11 mouse cellular contexts compared by ENCODE assay signal in the genomic region with DNA sequence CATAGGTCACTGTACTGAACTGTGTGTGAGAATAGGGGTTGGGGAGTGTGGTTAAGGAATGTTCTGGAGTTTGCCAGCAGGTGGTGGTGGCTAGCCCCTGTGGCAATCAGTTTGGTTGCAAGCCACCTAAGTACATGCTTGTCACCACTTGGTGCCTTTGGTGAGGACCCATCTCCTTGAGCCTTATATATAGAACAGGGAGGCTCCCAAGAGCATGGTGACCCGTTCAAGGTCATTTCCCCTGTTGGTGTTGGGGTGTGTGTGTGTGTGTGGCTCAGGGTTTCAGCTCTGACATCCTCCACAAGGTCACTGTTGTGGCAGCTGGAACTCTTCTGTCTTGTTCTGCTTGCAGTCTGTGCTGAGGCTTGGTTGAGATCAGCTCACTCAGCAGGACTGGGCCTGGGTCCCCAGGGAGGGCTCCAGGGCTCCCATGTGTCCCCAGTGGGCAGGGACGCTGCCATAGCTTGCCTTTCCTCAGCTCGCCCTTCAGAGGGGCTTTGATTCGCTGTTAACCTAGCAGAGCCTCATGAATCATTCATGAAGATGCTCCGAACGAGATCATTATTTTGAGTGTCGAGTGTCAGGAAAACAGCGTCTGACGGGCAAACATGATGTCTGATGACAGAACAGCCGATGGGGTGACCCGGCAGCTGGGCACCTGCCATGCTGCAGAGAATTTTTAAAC.
DNase-seq lines count a peak whose midpoint lies in the region; ATAC-seq and TF ChIP-seq lines count a peak whose summit lies in the region.
"Had no signal": no experiment of that assay in that cellular context is flagged by ENCODE, and none has a peak within 500 bp of the region (broad histone marks: within the 10 kb centered on the region; RNA-seq: fewer than 3 reads in every experiment).

No protein-coding gene starts in this region.

- H3K79me2 ChIP-seq in heart, adult 2 months (replicated peaks; ENCODE audit: control insufficient read depth, insufficient read depth, low read length): no peaks in the 10 kb centered on the region

- ATAC-seq in forebrain, postnatal 0 days: peak; percentile 29; the same call in 1 of the 2 replicates
- ATAC-seq in hindbrain, embryonic 15.5 days (ENCODE audit: low FRiP score, low read depth): 0 out of 2 replicates have a peak, but pooled peaks have one; percentile 32
- ATAC-seq in neural tube, embryonic 13.5 days (ENCODE audit: low read depth): 0 out of 2 replicates have a peak, but pooled peaks have one; percentile 45
- ATAC-seq: intestine, embryonic 16.5 days; lung, postnatal 0 days had no signal

- H3K4me2 ChIP-seq in forebrain, postnatal 0 days (ENCODE audit: low read depth): no peak overlapping the region
- H3K4me2 ChIP-seq in hindbrain, embryonic 15.5 days: no peak overlapping the region
- H3K4me2 ChIP-seq in neural tube, embryonic 13.5 days: 0 out of 2 replicates have a peak overlapping the region, but pooled peaks have one; percentile 9

- H3K27me3 ChIP-seq in heart, adult 2 months (ENCODE audit: control insufficient read depth, insufficient read depth, low read length): no peaks in the 10 kb centered on the region
- H3K27me3 ChIP-seq in forebrain, postnatal 0 days (ENCODE audit: insufficient read depth, low read length): no peaks in the 10 kb centered on the region; the same call in none of the 2 replicates
- no peaks in the 10 kb centered on the region for H3K27me3 ChIP-seq in hindbrain, embryonic 15.5 days
- H3K27me3 ChIP-seq in neural tube, embryonic 13.5 days: no peaks in the 10 kb centered on the region

- peaks cover 1% of the 10 kb centered on the region; the same call in 1 of the 2 replicates for H3K4me1 ChIP-seq in heart, adult 2 months (ENCODE audit: control insufficient read depth, insufficient read depth, low read length)
- no peaks in the 10 kb centered on the region for H3K4me1 ChIP-seq in forebrain, postnatal 0 days (ENCODE audit: insufficient read depth)
- peaks cover 20% of the 10 kb centered on the region for H3K4me1 ChIP-seq in hindbrain, embryonic 15.5 days (replicated peaks)
- peaks cover 25% of the 10 kb centered on the region for H3K4me1 ChIP-seq in neural tube, embryonic 13.5 days (replicated peaks)

- peak in 1 of 2 experiments; percentile 8 for DNase-seq in heart, adult 2 months
- DNase-seq in heart, adult 8-10 months (ENCODE audit: low spot score): no peak
- no peak for DNase-seq in forebrain, postnatal 0 days
- DNase-seq in spleen, adult 18-20 months: no peak
- DNase-seq in right cerebral cortex, postnatal 14 days: no peak
- DNase-seq: gastrocnemius, postnatal 25 days; kidney, postnatal 14 days had no signal

- no peak for TF ChIP-seq EP300 in heart, adult 2 months (IDR thresholded peaks at IDR 0.05; ENCODE audit: insufficient read depth, low read depth, low read length)

- no peak overlapping the region for H3K9ac ChIP-seq in heart, adult 2 months (ENCODE audit: low read depth, low read length)
- H3K9ac ChIP-seq in forebrain, postnatal 0 days: no peak overlapping the region
- H3K9ac ChIP-seq in hindbrain, embryonic 15.5 days: no peak overlapping the region
- H3K9ac ChIP-seq in neural tube, embryonic 13.5 days: 0 out of 2 replicates have a peak overlapping the region, but pooled peaks have one; percentile 22

- TF ChIP-seq CTCF in heart, adult 2 months (IDR thresholded peaks at IDR 0.05): no peak
- TF ChIP-seq CTCF in forebrain, postnatal 0 days (IDR thresholded peaks at IDR 0.05; ENCODE audit: low read depth): peak; percentile 13; the same call in 1 of the 2 replicates

- WGBS in heart, adult 2 months: 44% methylated on average over 11 of the region's 11 CpGs
- WGBS in forebrain, postnatal 0 days: 14% methylated on average over 11 of the region's 11 CpGs
- 9% methylated on average over 11 of the region's 11 CpGs for WGBS in hindbrain, embryonic 15.5 days
- 19% methylated on average over 11 of the region's 11 CpGs for WGBS in neural tube, embryonic 13.5 days

- no peaks in the 10 kb centered on the region for H3K36me3 ChIP-seq in heart, adult 2 months (ENCODE audit: control insufficient read depth, insufficient read depth, low read length)
- H3K36me3 ChIP-seq in forebrain, postnatal 0 days (ENCODE audit: insufficient read depth): no peaks in the 10 kb centered on the region
- no peaks in the 10 kb centered on the region for H3K36me3 ChIP-seq in hindbrain, embryonic 15.5 days
- H3K36me3 ChIP-seq in neural tube, embryonic 13.5 days: no peaks in the 10 kb centered on the region

- no peaks in the 10 kb centered on the region for H3K9me3 ChIP-seq in forebrain, postnatal 0 days (ENCODE audit: low read length)
- H3K9me3 ChIP-seq in hindbrain, embryonic 15.5 days: no peaks in the 10 kb centered on the region
- no peaks in the 10 kb centered on the region for H3K9me3 ChIP-seq in neural tube, embryonic 13.5 days

- H3K4me3 ChIP-seq in heart, adult 2 months: no peak overlapping the region
- H3K4me3 ChIP-seq in forebrain, postnatal 0 days (ENCODE audit: low read depth, low read length): no peak overlapping the region
- H3K4me3 ChIP-seq in hindbrain, embryonic 15.5 days: no peak overlapping the region
- H3K4me3 ChIP-seq in neural tube, embryonic 13.5 days: no peak overlapping the region

- intact Hi-C loops in heart, adult 2 months (cut with DNase I): no loop called here

- peak overlapping the region; percentile 60 for H3K27ac ChIP-seq in heart, adult 2 months
- no peak overlapping the region for H3K27ac ChIP-seq in forebrain, postnatal 0 days (ENCODE audit: low read depth, low read length)
- peak overlapping the region; percentile 69 for H3K27ac ChIP-seq in hindbrain, embryonic 15.5 days (replicated peaks)
- peak overlapping the region; percentile 74 for H3K27ac ChIP-seq in neural tube, embryonic 13.5 days (replicated peaks)

- TF ChIP-seq POLR2A in heart, adult 2 months (IDR thresholded peaks at IDR 0.05; ENCODE audit: insufficient read depth, low read depth, low read length): no peak
